Mouse (Mus musculus) kidney, postnatal 36 days (tissue): ENCODE results near the gene Lef1.

ENCODE experiments used
- DNase-seq, 2 experiments: peaks; one replicate each; pipeline ENCODE4 v3.0.0; 2021 to 2022; ENCODE audit warnings: mixed read lengths in 2 of 2

The Lef1 gene

GRCm38 (mm10) chr3:131144250-131144649 lies 34.0 kb downstream of the Lef1 start:
- no peak for DNase-seq

- DNase-seq = no peak
Observed at GRCm38 (mm10) chr3:131152921-131153320, 42.6 kb downstream of the Lef1 start.

DNA sequence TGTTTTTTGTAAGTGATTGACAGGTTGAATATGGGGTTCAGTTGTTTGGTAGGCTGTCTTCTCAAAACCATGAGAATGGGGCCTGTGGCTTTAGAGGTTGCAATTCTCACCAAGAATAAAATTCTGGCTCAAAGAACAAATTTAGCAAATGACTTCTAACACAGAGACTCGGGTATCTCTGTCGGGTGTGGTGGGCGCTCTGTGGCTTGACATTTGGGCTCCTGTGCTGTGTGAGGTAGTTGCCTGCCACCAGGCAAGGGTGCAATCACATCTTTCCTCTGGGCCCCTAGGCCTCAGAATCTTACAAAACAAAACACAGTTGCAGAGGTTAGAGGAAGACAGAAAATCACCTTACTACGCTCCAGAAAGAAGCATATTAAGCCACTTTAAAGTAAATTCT lies 43.6 kb downstream of the Lef1 start:
- no peak for DNase-seq

DNA sequence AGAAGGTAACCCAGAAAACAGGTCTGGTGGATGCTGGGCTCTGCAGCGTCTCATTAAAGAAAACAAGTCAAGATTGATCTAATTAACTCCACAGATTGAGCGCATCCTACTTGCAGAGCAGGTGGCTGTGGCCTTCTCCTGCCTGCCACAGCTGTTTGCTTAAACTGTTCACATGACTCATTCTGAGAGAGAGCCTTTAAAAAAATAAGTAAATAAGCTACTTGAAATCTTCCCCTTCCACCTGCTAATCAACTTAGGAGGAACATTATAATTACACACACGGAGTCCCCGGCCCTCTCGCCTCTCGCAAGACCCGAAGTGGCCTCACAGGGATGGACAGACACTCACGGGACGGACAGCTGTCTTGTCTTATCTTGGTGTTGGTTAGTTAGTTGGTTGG lies 44.3 kb downstream of the Lef1 start:
- no peak for DNase-seq

GRCm38 (mm10) chr3:131155066-131155465 lies 44.8 kb downstream of the Lef1 start:
- no peak for DNase-seq

DNA sequence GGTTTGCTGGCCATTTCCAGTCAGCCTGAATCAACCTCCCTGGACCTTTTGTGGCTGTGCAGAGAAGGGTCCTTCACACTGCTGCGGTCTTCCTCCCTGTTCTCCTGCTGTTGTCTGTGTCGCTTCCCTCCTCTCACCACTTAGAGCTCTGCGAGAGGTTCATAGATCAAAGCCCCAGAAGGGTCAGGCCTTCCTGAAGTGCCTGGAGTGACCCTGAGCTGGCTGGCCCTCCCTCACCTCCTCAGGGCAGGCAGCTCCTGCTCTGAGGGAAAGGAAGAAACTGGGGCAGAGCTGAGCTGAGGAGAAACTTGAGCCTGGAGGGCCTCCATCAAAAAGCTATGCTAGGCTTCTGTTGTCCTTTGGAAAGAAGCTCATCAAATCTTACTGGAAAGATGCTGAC lies 45.4 kb downstream of the Lef1 start:
- no peak for DNase-seq

DNA sequence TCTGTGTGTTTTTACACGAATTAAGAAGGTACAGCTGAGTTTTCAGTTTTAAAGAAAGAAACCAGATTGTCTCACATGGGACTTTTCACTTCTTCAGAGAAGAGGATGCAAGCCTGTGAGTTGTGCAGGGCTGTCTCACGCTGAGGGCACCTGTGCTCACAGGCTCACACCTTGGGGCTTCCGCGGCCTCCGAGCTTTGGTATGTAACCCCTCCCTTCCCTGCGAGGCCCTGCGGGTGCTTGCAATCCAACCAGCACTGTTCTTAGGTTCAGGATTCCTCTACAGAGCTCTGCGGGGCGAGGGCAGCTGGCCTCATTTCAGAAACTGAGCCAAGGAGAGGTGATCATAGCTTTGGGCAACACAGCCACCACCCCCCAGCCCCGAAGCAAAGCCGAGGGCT lies 46.1 kb downstream of the Lef1 start:
- DNase-seq = no peak

DNA sequence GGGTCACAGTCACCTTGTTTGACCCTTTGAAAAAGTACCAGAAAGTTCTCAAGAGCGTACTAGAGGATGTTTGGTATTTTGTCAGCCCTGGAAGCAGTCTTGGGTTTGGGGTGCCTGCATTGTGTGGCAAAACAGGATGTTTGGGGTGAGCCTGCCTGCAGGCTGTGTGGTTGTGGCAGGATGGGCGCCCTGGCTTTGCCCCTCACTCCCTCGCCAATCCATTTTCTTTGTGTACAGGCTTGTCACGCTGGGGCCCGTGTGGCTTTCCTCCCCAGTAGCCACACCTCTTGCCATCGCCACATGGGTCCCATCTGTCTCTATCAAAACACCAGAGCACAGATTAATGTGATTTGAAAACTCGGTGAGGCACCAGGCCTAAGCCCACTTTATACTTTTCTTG lies 47.2 kb downstream of the Lef1 start:
- DNase-seq = no peak

DNA sequence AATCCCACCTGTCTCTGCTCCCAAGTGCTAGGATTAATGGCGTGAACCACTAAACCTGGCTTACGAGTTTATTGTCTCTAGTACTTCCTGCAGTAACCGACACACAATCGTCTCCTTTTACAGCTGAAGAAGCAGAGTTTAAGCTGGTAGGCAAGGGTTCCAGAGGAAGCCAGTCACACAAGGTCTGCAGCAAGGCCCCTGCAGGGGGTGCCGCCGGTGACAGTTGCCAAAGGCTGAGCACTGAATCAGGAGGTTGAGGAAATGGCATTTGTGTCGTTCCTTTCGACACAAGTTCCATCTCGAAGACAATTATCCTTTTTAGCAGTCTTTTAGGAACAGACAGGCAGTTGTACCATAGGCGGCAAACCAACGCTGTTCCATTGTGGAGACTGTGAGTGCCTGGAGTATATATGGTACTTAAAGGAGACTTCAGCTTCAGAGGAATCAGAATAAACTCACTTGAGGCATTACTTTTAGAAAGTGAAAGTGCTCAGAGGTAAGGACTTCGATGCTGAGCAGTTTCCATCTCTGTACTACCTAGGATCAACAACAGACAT lies 49.0 kb downstream of the Lef1 start:
- DNase-seq = no peak

GRCm38 (mm10) chr3:131159881-131160615 lies 49.8 kb downstream of the Lef1 start:
- no peak for DNase-seq

- DNase-seq = no peak
Observed at GRCm38 (mm10) chr3:131160921-131161320, 50.6 kb downstream of the Lef1 start.

- DNase-seq = no peak
Observed at GRCm38 (mm10) chr3:131167731-131168130, 57.5 kb downstream of the Lef1 start.

GRCm38 (mm10) chr3:131169161-131169560 lies 58.9 kb downstream of the Lef1 start:
- no peak for DNase-seq

DNA sequence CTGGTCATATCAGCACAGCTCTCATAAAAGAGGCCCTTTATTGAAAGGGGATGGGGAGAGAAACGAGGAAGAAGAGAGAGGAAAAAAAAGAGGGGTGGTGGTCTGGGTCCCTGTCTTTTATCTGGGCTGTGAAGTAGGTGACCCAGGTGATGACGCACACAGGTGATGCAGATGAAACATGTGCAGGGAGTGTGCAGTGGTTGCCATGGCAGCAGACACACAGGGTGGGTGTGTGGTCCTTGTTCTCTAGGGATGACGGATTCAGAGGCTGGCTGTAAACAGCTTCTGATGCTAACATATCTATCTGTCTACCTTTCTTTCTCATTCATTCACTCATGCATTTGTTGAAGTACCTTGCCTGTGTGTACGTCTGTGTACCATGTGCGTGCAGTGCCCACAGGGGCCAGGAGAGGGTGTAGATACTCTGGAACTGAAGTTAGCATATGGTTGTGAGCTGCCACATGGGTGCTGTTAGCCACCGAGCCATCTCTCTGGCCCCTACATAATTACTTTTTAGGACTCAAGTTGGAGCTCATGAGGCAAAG lies 59.9 kb downstream of the Lef1 start:
- no peak for DNase-seq

GRCm38 (mm10) chr3:131171292-131171960 lies 61.2 kb downstream of the Lef1 start:
- no peak for DNase-seq

GRCm38 (mm10) chr3:131172293-131172692 lies 62.0 kb downstream of the Lef1 start:
- DNase-seq = no peak

DNA sequence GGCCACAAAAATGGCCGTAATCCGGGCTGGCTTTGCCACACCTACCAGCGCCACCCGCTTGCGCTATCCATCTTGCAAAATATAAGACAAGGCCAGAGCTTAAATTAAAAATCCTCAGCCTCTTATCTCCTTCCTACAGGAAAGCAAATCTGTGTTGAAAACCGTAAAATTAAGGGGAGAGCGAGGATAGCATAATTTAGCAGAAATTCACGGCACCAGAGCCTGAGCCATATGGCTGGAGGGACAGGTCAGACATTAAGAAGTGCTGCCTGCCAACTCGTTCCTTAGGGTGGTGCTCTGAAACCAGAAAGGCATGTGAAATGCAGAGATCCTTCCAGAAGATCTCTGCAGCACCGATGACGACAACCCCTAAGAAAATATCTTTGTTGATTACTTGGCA lies 70.7 kb downstream of the Lef1 start:
- no peak for DNase-seq

GRCm38 (mm10) chr3:131182158-131182557 lies 71.9 kb downstream of the Lef1 start:
- DNase-seq = no peak

- no peak for DNase-seq
Observed at GRCm38 (mm10) chr3:131186193-131186592, 75.9 kb downstream of the Lef1 start.

DNA sequence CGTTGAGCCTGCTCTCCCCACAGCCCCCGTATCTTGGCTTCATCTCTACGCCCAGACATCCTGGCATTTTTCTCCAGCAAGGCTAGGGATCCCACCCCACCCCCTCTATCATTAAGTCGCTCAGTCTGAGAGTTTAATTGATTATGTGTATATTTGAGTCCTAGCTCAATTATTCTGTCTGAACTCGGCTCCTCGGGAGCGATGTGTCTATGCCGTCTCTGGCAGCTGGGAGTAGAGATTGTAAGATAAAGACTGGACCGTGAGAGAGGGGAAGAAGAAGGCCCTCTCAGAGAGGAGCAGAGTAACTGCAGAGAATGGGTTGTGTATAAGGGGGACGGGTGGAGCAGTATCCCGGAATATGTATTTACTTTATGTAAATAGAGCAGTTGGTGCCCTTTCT lies 80.0 kb downstream of the Lef1 start:
- DNase-seq = no peak

GRCm38 (mm10) chr3:131190671-131191367 lies 80.5 kb downstream of the Lef1 start:
- DNase-seq = no peak

GRCm38 (mm10) chr3:131191454-131191853 lies 81.2 kb downstream of the Lef1 start:
- DNase-seq = no peak

GRCm38 (mm10) chr3:131196050-131196449 lies 85.8 kb downstream of the Lef1 start:
- DNase-seq = no peak
